Mouse (Mus musculus): ENCODE data around the gene Ift52.

Ift52 gene

DNA sequence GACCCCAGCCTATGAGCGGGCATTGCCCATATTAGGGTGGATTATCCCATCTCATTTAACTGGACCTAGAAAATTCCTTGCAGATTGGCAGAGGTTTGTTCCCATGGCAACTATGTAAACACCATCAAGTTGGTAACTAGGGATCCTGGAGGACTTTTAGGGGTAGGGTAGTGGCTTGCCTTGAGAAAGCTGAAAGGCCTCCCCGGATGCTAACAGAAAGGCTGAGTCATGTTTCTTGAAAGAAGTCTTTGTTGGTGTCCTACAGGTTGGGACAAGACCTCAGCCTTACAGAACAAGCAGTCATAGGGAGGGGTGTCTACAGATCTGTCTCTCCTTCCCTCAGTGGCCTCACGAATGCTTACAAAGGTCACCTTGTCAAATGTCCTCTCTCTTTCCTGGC lies 58.1 kb downstream of the Ift52 start:
- DNase-seq, result no peak

DNA sequence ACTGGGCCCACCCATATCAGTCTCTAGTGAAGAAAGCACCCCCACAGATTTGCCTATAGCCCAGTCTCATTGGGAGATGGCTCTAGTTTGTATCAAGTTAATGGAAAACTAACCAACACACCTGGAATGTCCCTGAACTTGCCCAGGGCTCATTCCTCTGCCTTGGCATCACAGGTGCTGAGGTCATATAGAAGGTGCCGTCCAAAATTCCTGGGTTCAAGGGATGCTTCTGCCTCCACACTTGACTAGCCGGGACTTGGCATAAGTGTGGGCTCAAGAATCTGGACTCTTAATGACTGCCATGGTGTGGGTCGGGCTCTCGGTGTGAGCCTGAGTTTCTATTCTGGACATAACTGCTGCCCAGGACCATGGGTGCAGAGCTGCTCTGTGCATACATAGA lies 61.9 kb downstream of the Ift52 start:
- DNase-seq, result no peak

DNA sequence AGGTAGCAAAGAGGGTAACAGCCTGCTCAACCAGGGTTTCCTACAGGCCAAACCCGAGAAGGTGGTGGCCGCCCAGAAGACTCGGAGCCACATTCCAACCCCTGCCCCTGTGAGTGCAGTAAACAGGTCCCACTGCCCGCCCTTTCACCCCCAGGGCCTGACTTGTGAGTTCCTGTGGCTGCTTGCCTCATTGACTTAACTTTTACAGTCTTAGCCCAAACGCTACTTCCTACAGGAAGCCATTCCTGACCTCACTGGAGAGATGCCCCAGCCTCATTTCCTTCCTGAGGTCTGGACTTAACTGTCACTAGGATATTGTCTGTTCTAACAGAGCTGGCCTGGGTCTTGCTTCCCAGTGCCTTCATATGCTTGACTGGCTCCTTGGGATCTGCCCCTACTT lies 65.4 kb downstream of the Ift52 start:
- DNase-seq, result no peak

DNA sequence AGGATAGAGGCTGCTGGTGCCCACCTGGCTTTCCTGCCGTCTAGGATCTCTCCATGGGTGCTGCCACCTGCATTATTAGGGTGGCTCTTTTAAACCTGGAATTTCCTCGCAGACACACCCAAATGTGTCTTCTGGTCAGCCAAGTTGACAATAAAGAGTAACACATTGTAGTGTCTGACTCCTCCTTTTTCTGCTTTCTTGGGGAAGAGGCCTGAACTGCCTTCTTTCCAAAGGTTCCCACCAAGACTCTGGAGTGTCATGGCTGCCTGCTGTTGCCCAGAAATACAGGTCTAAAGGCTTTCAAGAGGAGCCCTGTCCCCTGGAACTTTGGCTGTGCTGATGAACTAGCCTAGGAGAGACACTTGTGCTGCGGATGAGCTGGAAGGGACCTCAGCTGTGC lies 67.4 kb downstream of the Ift52 start:
- no peak for DNase-seq

DNA sequence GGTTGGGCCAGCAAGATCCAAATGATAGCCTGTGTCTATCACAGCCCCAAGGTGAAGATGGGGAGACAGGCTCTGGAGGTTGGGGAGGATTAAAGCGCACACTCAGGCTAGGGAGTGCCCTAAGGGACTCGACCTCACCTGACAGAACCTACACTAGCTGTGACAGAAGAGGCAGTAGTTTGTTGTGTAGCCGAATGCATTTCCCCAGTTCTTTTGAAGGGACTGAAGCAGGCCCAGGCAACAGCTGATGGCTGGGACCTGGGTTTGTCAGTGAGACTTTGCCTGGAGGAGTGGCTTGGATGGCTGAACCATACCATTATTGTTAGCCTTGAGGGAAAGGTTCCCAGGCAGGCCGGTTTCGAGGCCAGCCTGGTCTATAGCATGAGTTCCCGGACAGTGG lies 67.9 kb downstream of the Ift52 start:
- no peak for DNase-seq

DNA sequence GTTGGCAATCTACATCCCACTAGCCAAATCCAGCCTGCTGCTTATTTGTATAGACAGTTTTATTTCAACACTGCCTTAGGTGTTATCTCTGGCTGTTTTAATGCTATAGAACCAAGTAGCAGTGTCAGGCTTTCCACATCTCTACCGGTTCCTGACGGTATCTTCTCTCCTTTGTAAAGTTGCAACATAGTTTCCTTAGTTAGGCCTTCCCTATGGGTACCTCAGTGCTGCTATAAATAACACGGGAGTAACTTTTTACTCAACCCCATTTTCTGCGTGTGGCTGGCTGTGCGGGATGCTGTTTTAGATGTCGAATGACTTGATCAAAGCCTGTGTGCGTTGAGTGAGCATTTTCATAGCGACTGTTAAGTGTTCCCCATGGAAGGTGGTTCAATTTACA lies 69.4 kb downstream of the Ift52 start:
- DNase-seq, result no peak

DNA sequence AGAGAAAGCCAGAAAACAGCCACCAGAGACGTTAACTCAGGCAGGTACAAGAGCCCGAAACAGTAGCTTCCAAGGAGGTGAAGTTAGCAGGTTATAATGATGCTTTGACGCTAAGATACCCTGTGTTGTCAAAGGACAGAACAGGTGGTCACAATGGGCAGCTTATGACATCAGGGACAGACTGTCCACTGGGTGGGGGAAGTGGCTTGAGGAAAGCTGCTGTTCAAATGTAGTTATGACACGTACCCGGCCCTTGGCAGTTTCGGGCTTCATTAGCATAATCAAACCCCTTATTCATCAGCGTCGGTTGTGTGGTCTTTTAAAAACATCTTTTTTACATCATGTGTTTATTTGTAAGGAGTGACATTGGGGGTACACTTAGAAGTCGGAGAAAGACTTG lies 70.6 kb downstream of the Ift52 start, which contains the start of gene Gtsf1l:
TSS of gene Gtsf1l (minus strand) at position 128 of the 400 bp plus-strand sequence.
- DNase-seq, result no peak

DNA sequence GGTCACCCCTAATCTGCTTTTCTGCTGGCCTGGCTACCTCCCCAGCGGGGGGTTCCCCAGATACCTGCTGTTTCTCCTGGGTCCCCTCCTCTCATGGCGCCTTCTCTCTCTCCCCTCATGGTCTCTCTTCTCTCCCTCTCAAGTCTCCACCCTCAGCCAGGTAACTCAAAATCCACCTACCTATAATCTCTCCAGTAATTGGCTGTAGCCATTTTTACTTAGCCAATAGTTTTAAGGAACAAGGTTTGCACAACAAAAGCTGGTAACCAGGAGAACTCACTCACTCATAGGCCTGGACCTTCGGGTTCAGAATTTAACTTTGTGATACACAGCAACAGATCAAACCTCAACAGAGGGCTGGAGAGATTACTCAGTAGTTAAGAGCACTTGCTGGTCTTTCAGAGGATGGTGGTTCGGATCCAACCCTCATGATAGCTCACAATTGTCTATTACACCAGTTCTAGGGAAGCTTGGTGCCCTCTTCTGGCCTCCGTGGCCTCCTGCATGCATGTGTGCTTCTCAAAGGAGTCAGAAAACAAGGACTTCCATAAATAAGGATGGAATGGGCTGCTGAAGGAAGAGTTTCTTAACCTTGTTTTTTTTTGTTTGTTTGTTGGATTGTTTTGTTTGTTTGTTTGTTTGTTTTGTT lies 72.4 kb downstream of the Ift52 start:
- DNase-seq, result no peak

DNA sequence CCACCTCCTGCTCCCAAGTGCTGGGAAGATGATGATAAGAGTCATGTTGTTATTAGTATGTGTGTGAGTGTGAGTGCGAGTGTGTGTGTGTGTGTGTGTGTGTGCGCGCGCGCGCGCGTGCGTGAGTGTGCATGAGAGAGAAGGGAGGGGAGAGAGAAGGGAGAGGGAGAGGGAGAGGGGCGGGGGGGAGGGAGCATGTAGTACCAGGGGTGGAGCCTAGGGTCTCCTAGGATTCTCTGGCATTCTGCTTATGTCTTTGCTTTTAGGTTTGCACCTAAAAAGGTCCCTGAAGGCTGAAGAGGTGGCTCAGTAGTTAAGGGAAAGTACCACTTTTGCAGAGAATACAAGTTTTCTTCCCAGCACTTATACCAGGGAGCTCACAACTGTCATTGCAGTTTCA lies 77.8 kb downstream of the Ift52 start:
- no peak for DNase-seq
